Mouse (Mus musculus) midbrain, postnatal 0 days (tissue): ENCODE results near the gene Ppp1r1b. TPM values are rescaled to one million over a fixed set of nuclear protein-coding genes. Genes with fewer than 3 reads are reported as not detected.

ENCODE experiments used
- ATAC-seq: fragments of 200-750 bp; cut with Nextera tagmentation; 2 replicates; pipeline ENCODE4 v1.8.0; 2017; ENCODE audit warnings: moderate number of reproducible peaks, mild to moderate bottlenecking, moderate TSS enrichment, moderate library complexity; ENCODE audit not compliant: low FRiP score
- DNase-seq: peaks from one replicate; pipeline ENCODE4 v3.0.0-alpha.2; 2015; ENCODE audit warnings: low spot score
- H3K27ac ChIP-seq: fragments of 300-500 bp; sonication (generic); 2 replicates; pipeline ENCODE4 v1.5.1; 2014; ENCODE audit warnings: low read depth, mild to moderate bottlenecking, low read length, mixed read lengths
- H3K27me3 ChIP-seq: fragments of 300-500 bp; sonication (generic); 2 replicates; pipeline ENCODE4 v1.6.1; 2014; ENCODE audit warnings: low read length, control low read depth, mixed read lengths; ENCODE audit not compliant: insufficient read depth
- H3K36me3 ChIP-seq: fragments of 300-500 bp; sonication (generic); 2 replicates; pipeline ENCODE4 v1.6.1; 2014; ENCODE audit warnings: low read length, control low read depth, mixed read lengths; ENCODE audit not compliant: insufficient read depth
- H3K4me1 ChIP-seq: fragments of 300-500 bp; sonication (generic); 2 replicates; pipeline ENCODE4 v1.6.1; 2014; ENCODE audit warnings: mild to moderate bottlenecking, control low read depth, antibody characterized with exemption, low read length, mixed read lengths; ENCODE audit not compliant: insufficient read depth
- H3K4me2 ChIP-seq: fragments of 300-500 bp; sonication (generic); 2 replicates; pipeline ENCODE4 v1.6.1; 2014; ENCODE audit warnings: low read depth, mild to moderate bottlenecking, low read length, mixed read lengths; ENCODE audit not compliant: poor library complexity, severe bottlenecking
- H3K4me3 ChIP-seq: fragments of 300-500 bp; sonication (generic); 2 replicates; pipeline ENCODE4 v1.5.1; 2014; ENCODE audit warnings: low read depth, mild to moderate bottlenecking, low read length, moderate library complexity
- H3K9ac ChIP-seq: fragments of 300-500 bp; sonication (generic); replicated peaks from 2 replicates; pipeline ENCODE4 v1.6.1; 2014; ENCODE audit warnings: mild to moderate bottlenecking, low read length, moderate library complexity, mixed read lengths; ENCODE audit not compliant: poor library complexity, severe bottlenecking
- H3K9me3 ChIP-seq: fragments of 300-500 bp; sonication (generic); 2 replicates; pipeline ENCODE4 v1.6.1; 2016; ENCODE audit warnings: low read length, control low read depth
- CTCF ChIP-seq: IDR thresholded peaks from 2 replicates; pipeline ENCODE4 v1.5.1; 2016; ENCODE audit warnings: antibody characterized with exemption, mild to moderate bottlenecking
- WGBS: fragments of 180-500 bp; shearing (Covaris S2); extraction: QIAGEN DNeasy Blood & Tissue Kit; methylation state at CpG from one replicate; pipeline ENCODE4 v1.1.7; 2014; 5-methylcytosine and 5-hydroxymethylcytosine counted together
- polyA plus RNA-seq: library from polyadenylated mRNA; unstranded; fragments of >200 nt; fragmentation: Nextera tagmentation; extraction: Ambion mirVana; gene quantifications from 2 replicates; pipeline ENCODE4 v1.2.1, GENCODE M21; 2015
- total RNA-seq: library from RNA; depleted of rRNA; stranded (reverse); fragments of >200 nt; gene quantifications from 2 replicates; pipeline ENCODE4 v1.2.3, GENCODE M21; 2014

The Ppp1r1b gene
- total and polyA plus RNA-seq, 2 experiments from 2014 or later, result 4.2 to 5.0 TPM

DNA sequence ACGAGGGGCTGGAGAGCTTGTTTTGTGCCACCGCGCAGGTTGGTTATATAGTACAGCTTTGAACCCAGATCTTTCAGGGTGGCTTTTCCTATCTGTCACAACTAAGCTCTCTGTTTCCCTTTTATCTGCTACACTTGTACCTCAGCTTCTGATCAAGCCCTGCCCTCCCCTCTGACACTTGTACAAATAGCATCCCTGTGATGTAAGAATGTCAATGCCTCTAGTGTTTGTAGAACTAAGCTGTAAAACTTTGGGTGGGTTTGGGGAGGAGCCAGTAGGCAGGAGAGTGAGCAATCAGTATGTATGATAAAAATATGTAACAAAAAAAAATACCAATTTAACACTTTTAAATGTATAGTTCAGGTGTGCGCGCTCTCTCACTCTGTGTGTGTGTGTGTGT is 16.2 kb downstream of the Ppp1r1b start:
- WGBS, result 96% methylated on average over 5 of the region's 5 CpGs
- H3K9ac ChIP-seq, result no peak overlapping the region
- ATAC-seq (no peak), DNase-seq (no peak)
- H3K9me3 ChIP-seq, result no peaks in the 10 kb centered on the region
- no peak overlapping the region for H3K27ac ChIP-seq
- peaks cover 10% of the 10 kb centered on the region for H3K4me1 ChIP-seq
- no peak overlapping the region for H3K4me3 ChIP-seq
- H3K36me3 ChIP-seq, result no peaks in the 10 kb centered on the region
- no peaks in the 10 kb centered on the region for H3K27me3 ChIP-seq
- TF ChIP-seq CTCF, result no peak
- H3K4me2 ChIP-seq, result no peak overlapping the region

DNA sequence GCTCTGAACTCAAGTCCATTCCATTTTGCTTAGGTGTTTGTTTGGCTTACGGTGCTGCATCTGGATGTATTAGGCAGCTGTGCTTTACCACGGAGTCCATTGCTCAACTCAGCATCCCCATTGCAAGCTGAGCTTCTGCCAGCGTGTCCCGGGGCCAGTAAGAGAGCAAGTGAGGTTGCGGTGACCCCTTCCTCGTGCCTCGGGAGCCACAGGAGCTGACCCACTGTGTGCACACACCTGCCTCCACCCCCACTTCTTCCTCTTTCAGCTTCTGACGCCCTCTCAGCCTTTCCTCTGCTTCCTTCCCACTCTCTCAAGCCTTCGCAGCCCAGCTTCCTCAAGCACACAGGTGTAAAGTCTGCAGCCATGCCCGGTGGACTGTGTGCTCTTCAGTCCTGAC is 18.1 kb downstream of the Ppp1r1b start:
- H3K27ac ChIP-seq, result no peak overlapping the region
- H3K4me3 ChIP-seq, result no peak overlapping the region
- WGBS, result 87% methylated on average over 10 of the region's 10 CpGs
- H3K36me3 ChIP-seq, result no peaks in the 10 kb centered on the region
- DNase-seq, result no peak
- H3K9ac ChIP-seq, result no peak overlapping the region
- H3K27me3 ChIP-seq, result no peaks in the 10 kb centered on the region
- no peaks in the 10 kb centered on the region for H3K4me1 ChIP-seq
- H3K9me3 ChIP-seq, result no peaks in the 10 kb centered on the region
- H3K4me2 ChIP-seq, result no peak overlapping the region
- no peak for ATAC-seq
- TF ChIP-seq CTCF, result no peak

DNA sequence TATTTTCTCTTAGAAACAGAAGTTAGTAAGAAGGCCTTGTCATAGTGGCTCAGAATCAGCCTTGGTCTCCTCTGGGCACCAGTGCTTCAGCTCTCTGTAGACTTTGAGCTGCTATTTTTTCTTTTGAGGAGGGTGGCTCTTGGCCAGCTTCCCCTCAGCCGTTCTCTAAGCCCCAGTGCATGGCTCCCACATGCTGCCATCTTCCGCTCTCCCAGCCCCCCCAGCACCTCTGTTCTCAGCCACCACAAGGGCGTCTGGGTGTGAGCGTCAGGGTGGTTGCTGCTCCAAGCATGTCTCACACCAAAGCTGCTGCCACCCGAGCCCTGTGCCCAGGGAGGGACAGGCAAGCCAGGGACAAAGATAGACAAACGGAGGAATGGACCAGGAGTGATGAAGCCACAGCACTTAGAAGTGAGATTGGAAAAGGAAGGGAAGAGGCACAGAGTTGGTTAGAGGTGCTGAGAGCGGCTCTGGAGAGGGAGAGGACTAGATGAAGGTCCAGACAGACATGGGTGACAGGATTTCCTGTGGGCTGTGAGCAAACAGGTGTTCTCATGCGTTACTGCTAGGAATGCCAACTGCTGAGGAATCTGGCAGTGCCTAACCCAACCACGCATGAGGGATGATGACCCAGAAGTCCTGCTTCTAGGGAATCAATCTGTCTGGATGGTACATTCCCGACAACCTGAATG is 19.1 kb downstream of the Ppp1r1b start:
- DNase-seq, result no peak
- H3K36me3 ChIP-seq, result no peaks in the 10 kb centered on the region
- no peaks in the 10 kb centered on the region for H3K27me3 ChIP-seq
- H3K4me2 ChIP-seq, result no peak overlapping the region
- no peak for TF ChIP-seq CTCF
- whole genome bisulfite sequencing, result 77% methylated on average over 10 of the region's 10 CpGs
- ATAC-seq, result no peak
- no peaks in the 10 kb centered on the region for H3K9me3 ChIP-seq
- no peak overlapping the region for H3K27ac ChIP-seq
- no peaks in the 10 kb centered on the region for H3K4me1 ChIP-seq
- no peak overlapping the region for H3K4me3 ChIP-seq
- H3K9ac ChIP-seq, result no peak overlapping the region

DNA sequence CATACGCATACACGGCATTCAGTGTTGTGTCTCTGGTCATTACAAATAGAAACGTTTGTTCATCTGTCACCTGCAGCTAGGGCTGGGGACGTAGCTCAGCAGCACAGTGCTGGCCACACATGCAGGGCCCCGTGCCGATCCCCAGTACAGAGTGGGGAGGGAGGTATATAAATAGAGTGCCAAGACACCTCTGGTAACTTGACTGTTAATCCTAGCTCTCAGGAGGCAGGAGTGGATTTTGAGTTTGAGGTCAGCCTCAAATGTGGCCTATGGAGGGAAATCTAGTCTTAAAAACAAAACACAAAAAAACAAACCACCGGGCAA is 19.6 kb downstream of the Ppp1r1b start:
- Histone ChIP-seq H3K36me3 (no peaks in the 10 kb centered on the region), H3K9me3 (no peaks in the 10 kb centered on the region), H3K9ac (no peak overlapping the region), H3K4me1 (no peaks in the 10 kb centered on the region), H3K4me3 (no peak overlapping the region), H3K4me2 (no peak overlapping the region), H3K27ac (no peak overlapping the region), H3K27me3 (no peaks in the 10 kb centered on the region)
- no peak for TF ChIP-seq CTCF
- no peak for DNase-seq
- ATAC-seq, result no peak
- WGBS, result 86% methylated on average over 7 of the region's 7 CpGs

DNA sequence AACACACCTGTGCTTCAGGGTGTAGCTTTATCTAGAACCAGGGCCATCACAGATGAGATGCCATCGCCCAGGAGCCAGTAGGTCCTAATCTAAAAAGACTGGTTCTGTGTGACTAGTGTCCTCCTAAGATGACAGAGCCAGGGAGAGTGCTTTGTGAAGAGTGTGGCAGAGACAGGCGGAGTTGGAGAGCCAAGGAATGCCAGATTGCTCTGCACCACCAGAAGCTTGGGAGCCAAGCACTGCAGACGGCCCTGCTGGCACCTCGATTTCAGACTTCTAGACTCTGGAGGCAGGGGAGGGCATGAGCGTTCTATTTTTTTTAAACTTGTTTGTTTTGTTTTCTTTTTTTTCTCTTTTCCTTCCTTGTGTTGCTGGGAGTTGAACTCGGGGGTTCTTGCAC is 21.1 kb downstream of the Ppp1r1b start:
- Histone ChIP-seq H3K4me3 (no peak overlapping the region), H3K36me3 (0 out of 2 replicates have a peak, but pooled peaks cover 3% of the 10 kb centered on the region), H3K4me1 (no peaks in the 10 kb centered on the region), H3K27ac (no peak overlapping the region), H3K27me3 (no peaks in the 10 kb centered on the region), H3K4me2 (no peak overlapping the region), H3K9me3 (no peaks in the 10 kb centered on the region), H3K9ac (no peak overlapping the region)
- no peak for DNase-seq
- WGBS, result 88% methylated on average over 6 of the region's 6 CpGs
- ATAC-seq, result no peak
- no peak for TF ChIP-seq CTCF

DNA sequence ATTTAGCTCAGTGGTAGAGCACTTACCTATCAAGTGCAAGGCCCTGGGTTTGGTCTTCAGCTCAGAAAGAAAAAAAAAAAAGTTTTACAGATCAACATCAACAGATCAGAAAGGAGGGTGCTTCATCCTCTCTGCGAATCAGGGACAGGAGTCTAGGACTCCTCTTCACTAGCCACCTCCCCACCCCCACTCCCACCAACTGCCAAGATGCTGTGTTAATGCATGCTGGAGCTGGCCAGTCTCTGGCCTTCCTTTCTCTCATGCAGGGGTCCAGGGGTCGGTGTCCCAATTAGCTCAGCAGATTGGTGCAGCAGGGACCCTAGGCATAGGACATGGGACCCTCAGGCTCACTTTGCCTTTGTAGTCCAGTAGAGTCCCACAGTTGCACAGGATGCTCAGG is 22.4 kb downstream of the Ppp1r1b start:
- no peaks in the 10 kb centered on the region for H3K27me3 ChIP-seq
- H3K4me3 ChIP-seq, result no peak overlapping the region
- H3K27ac ChIP-seq, result no peak overlapping the region
- no peak overlapping the region for H3K9ac ChIP-seq
- 90% methylated on average over 2 of the region's 2 CpGs for WGBS
- no peak for ATAC-seq
- H3K36me3 ChIP-seq, result peaks cover 11% of the 10 kb centered on the region; the same call in 1 of the 2 replicates
- no peak for DNase-seq
- H3K4me2 ChIP-seq, result no peak overlapping the region
- H3K9me3 ChIP-seq, result no peaks in the 10 kb centered on the region
- no peak for TF ChIP-seq CTCF
- H3K4me1 ChIP-seq, result no peaks in the 10 kb centered on the region
